Mouse (Mus musculus) adrenal gland, adult (tissue): ENCODE results near the gene Atp2a1.
A peak's percentile ranks its signal among the peaks of the same experiment; 100 is the strongest.

Experiments
- DNase-seq, 2 experiments: peaks; one replicate each; pipeline ENCODE4 v3.0.0; 2022 to 2023; ENCODE audit warnings: low spot score in 1 of 2; ENCODE audit not compliant: inconsistent age in 2 of 2

Atp2a1 gene

DNA sequence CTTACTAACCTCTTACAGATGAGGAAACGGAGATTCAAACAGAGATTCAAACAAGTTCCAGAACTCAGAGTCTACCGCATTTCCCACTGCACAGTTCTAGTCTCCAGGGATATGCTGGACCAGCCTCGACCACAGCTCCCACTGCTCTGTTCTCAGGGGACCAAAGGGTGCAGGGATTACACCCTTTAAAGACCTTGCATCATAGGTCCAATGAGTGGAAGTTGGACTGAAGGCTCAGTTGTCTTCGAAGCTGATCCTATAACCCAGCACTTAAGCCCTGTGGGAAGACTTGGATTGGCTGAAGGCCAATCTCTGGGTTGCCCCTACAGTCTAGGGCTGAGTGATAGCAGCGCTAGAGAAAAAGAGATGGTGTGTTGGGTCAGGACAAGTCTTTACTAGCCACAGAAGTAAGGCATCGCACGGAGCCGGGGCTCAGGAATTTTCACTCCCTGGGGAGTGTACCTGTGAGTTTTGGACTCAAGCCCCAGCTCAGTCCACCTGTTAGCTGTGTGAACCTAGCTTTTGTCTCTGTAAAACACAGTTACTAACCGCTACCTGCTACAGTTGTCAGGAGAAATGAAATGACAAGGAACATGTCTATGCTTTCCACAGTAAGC lies 10.7 kb upstream of the Atp2a1 start:
- DNase-seq, result no peak

DNA sequence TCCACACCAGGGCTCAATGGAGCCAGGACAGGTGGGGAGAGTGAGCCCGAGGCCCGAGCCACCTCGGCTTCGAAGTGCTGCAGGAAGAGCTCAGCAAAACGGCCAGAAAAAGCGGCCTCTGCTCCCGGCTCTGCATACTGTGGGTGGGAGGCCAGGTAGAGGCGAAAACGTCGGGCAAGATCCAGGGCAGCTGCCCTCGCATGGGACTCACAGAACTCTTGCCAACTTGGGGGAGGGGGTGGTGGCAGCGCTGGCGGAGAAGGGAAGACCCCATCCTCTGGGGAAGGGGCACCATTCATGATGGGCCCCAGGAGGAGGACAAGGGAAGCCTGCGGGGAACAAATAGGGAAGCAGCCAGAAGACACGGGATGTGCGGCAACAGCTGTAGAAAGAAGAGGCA lies 9.8 kb upstream of the Atp2a1 start:
- DNase-seq, result no peak

DNA sequence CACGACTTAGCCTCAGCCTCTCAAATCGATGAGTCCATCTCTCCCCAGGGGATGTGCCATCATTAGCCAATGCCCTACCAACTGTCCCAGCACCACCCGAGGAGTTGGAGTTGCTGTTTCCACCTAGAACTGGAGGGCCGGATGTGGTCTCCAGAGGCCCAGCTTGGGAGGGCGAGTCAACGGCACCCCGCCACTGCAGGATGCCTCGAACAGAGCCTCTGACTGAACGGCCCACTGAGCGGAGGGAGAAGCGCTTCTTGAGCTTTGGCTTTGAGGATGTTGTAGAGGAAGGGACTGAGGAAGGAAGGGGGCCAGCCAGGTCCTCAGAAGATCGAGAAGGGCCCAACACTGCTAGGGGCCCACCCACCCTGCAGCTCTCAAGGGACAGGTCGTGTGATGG lies 9.4 kb upstream of the Atp2a1 start:
- no peak for DNase-seq

DNA sequence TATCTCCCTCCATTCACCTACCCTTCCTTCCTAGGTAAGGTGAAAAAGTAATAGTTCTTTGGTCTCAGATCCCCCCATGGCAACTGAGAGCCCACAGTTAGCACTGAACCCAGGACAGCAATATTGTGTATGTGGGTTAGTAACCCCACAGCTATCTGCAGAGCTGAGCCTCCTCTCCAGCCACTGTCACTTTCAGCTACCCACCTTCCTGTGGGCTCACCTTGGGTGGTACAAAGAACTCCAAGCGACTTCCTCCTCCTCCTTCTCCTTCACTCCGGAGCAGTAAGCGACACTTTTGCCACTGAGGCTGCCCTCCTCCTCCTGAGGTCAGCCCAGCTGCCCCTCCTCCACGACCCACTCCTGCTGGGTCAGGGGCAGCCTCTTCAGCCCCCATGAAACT lies 8.9 kb upstream of the Atp2a1 start:
- DNase-seq, result no peak

DNA sequence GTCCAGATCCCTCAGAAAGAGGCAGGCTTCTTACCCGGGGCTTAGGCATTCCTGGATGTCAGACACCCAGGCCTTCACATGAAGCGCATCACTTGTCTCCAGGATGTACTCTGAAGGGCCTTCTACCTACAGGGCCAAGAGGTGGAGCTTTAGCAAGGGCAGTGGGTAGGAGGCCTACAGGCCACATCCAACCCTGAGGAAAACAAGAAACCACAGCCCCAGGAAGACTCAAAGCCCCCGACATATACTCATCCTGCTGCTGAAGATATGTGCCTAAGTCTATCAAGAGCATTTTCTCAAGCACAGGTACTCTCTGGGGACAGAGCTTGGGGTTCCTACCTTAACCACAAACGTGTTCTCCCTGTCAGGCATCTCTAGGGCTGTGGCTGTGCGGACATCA lies 8.5 kb upstream of the Atp2a1 start:
- DNase-seq, result no peak

DNA sequence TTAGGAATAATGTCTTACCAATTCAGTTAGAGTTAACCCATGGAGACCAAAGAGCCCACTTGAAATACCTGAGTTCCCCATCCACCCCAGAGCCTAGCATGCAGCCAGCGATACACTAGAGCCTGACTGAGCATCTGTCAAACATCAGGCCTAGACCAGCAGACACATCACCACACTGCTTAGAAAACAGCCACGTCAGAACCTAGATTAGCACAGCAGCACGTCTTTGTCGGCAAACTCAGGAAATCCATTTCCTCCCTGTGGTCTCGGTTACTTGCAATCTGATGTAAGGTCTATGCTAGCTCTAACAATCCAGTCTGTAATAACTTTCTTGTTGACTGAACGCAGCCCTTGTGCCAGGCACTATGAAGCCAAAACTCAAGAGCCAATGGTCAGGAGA lies 7.2 kb upstream of the Atp2a1 start:
- no peak for DNase-seq

DNA sequence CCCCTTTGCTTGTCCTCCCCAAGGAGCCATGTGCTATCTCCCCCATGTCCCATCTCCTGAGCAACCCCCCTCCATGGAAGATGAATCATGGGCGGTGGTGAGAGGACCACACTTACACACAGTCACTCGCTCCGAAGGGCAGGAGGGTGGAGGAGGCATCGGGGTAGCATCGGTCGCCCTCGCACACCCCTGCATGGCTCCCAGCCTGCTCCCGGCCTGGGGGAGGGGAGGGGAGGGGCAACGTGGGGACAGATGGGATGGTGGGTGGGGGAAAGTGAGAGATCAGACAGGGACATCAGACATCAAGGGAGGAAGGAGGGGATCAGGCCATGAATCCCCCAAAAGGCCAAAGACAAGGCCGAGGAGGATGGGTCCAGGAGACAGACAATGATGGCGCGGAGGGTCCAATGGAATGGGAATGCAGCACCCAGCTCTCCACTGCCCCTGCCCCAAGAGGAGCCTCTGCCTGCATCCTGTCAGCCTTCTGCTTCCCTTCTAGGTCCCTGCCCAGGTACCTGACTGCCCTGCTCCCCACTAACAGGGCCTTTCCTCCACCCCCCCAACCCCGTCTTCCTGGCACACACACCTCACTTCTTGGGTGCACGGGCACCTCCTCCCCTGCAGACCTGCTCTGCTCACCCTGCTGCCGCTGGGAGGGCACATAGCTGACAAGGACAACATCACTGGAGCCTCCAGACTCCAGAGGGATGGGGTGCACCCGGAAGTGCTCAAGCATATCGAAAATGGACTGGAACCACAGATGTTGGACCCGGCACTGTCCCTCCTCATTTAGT lies 5.1 kb upstream of the Atp2a1 start:
- no peak for DNase-seq

DNA sequence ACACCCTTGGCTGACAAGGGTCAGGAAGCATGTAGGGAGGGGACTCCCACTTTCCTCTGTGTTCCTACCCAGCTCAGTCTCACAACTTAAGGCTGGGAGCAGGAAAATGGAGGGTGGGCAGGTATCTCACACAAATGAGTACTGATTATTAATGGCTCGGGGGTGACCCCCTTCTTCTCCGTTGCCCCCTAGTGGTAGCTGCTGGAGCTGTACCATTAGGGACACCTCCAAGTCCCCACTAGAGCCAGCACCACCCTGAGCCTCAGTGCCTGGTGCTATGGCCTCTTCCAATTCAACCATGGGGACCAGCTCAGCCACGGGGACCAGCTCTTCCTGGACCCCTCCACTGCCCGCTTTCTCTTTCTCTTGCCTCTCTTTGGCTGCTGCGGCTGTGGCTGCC lies 4.4 kb upstream of the Atp2a1 start:
- DNase-seq, result peak; percentile 57 to 82

DNA sequence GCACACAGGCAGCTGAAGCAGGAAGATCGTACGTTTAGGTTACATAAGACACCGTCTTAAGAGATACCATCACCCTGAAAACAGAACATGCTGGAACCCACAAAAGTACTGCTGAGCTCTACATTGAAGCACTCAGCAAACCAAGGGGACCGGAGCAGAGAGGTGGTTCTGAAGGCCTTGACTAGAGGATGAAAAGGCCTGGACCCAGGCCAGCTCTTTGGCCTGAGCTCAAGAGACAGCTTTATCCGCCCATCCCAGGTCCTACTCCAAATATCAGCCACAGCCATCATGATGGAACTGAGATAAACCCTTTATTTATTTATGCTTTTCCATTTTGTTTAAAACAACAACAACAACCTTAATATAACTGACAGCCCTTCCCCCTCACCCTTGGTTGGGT lies 3.8 kb upstream of the Atp2a1 start:
- DNase-seq, result peak; percentile 60 to 72

DNA sequence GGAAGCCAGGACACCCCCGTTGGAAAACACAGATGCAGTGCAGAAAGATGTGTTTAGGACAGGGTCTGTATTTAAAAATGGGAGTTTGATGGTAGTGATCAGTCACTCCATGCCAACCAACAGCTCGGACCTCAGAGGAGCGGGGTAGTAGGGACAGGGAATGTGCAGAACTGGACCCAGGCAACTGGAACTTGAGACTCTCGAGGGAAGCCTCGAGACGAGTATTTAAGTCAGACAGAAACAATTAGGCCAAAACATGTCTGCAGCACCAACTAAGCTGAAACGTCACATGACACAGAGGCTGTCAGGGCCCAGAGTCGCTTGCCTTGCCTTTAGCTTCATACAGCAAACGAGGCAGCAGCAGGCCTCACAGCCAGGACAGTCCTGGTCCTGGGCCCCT lies 3.2 kb upstream of the Atp2a1 start:
- peak in 1 of 2 experiments; percentile 51 for DNase-seq

DNA sequence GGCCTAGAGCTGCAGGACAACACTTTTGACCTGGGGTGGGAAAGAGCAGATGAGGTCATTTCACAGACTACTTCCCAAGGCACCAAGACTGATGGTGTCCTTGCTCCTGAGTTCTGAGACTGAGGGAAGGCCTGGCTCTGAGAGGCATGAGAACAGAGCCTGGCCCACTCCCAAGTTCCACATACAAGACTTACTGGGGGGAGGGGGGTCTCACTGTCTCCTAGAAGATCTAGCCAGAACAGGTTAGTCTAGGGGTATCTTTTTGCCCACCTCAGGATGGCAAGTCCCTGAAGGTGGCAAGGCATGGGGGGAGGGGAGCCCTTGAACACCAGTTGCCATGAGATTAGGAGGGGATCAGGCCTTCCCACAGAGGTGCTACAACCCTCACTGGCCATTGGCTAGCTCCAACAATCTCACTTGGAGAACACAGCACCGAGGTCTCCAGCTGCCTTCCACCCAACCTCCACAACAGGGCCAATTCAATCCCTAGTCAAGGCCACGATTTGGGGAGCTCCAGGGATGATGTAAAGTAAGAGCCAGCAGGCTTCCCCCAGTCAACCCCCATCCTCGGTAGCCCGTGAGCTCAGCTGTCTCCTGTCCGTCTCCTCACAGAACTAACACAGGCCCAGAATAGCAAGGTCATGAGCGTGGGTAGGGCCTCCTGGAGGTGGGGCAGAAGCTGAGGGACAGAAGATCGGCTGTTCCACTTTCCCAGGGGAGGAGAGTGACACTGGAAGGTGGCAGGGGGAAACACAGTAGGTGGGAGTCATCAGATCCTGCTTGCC lies 2.5 kb upstream of the Atp2a1 start:
- peak; percentile 73 to 84 for DNase-seq

DNA sequence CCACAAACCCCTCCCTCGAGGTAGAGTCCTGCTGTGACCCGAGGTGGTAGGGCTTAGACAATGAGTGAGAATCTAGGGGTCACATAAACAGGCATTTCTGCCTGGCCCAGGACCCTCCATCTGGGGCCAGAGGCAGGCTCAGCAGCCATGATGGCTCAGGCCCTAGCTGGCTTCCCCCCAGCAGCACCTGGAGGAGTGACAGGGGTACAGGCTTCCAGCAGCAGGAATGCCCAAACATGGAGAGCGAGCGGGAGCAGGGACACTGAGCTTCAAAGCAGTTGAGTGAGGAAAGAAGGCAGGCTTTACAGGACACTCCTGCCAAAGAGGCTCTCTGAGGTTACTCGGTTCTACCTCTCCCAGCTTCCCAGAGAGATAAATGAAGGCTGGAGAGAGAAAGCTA lies 1.9 kb upstream of the Atp2a1 start:
- DNase-seq, result no peak

DNA sequence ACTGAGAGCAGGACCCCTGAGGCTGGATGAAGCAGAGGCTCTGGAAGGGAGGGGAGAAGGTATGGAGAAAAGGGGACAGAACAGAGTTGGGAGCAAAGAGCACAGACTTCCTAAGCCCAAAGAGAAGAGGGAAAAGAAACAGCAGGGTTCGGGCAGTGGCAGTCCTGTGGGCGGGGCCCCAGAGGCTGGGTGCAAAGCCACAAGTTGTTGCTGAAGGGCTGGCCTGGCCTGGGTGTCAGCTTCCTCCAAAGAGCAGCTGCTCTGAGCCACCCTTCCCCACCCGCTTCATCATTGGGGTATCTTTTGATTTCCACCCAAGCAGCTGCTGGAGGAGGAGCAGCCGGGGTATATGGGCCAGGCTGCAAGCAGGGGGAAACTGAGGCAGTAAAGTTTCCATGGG lies 1.2 kb upstream of the Atp2a1 start:
- DNase-seq, result no peak

DNA sequence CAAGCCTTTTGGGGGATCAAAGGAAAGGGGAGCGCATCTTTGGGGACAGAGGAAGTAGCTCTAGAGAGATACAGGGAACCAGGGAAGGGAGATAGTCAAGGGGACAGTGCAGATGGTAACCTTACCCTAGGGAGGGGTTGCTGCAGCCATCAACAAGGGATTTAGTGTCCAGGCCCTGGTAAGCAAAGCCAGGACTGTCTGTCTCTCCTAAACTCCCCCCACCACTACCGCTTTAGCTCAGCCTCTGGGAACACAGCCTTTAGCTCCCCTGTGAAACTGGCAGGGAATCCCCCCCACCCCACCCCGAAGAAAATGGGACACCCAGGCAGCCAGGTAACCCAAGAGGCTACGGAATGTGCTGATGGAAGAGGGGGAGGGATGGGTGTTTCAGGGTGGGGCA lies 639 bp upstream of the Atp2a1 start:
- DNase-seq, result no peak

DNA sequence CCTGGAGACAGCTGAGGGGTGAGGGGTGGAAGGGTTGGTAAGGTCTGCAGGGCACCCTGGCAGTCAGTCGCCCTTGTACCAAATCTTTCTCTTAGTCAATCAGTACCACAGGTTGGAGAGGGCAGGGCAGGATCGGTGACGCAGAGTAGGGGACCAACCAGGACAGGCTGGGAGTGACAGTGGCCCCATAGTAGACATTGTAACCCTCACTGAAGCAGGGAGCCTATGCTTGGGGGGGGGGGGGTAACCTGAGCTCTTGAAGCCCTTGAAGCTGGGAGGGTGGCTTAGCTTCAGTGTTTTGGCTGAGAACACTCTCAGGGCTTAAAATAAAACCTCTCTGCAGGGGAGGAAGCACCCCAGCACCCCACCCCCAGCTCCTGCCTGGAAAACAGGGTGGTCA lies 1.3 kb downstream of the Atp2a1 start:
- DNase-seq, result no peak

DNA sequence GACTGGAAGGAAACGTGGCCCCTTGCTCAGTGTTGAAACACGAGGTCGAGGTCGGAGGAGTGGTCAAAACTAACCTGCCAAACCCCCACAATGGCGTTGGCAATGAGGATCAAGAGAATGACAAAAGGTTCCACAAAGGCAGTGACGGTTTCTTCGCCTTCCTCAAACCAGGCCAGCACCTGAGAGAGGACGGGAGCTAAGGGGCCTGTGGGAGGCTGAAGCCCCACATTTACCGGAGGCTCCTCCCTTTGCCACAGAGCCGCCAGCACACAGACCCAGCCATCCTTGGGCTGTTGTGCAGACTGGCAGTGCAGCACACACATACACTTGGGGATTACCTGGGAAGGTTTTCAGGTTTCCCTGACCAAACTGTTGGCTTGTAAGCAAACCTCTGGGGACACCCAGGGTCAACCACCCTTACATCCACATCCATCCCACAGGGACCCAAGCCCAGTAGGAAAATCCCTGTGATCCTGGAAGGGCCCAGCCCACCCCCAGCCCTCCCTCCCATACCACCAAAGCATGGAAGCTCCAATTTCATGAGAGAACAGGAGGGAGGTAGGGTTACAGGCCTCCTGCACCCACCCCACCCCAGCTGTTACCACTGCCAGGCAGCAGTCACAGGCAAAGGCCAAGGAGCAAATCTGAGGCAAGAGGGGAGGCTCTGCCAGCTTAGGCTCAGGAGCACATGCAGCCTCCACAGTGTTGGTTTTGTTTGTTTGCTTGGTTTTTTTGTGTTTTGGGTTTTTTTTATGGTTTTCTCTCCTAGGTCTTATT lies 2.1 kb downstream of the Atp2a1 start:
- no peak for DNase-seq

DNA sequence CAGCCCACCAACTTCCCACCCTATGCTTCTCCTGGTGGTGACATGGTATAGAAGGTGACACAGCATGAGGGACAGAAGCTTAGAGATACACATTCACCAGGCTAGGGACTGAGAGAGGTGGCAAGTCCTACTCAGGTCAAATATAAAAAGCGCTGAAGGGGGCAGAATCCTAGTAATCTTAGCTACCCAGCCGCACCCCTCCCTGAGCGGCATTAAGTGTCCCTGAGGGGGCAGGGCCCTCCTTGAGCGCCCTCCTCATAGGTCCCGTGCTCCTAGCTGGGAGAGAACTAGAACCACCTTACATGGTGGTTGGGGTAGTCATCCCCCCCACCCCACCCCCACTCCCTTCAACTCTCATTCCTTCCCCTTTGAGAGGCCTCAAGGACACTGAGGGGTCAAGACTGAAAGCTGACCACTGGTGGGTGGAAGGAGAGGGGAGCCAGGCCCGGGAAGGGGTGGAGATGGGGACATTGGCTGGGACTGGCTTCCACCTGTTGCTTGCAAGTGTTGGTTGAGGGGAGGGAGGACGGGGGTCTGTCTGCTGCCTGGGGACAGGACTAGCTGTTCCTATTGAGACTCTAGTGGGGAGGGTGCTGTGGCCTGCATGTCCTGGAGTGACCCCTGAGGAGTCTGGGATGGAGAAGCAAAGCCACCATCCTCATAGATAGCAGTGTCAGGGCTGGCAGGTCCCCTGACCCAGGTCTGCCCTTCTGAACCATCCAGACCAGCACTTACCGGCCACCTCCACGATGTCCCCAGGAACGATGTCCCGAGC lies 3.9 kb downstream of the Atp2a1 start:
- no peak for DNase-seq

DNA sequence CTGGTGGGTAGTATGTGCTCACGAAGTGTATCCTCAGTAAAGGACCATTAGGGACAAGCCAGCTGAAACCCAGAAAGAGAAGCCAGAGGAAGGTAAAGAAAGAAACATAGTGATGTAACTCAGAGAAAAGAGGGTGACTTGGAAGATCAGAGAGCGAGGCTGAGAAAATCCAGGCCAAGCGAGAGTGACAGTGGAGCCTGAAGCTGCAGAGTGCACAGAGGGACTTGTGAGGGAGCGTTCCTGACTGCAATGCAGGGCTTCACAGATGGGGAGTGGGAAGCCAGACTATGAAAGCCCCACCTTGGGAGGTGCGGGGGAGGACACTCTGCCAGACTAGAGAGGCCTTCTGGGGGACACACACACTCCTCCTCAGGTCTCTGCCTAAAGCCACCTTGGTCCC lies 4.7 kb downstream of the Atp2a1 start:
- DNase-seq, result no peak

DNA sequence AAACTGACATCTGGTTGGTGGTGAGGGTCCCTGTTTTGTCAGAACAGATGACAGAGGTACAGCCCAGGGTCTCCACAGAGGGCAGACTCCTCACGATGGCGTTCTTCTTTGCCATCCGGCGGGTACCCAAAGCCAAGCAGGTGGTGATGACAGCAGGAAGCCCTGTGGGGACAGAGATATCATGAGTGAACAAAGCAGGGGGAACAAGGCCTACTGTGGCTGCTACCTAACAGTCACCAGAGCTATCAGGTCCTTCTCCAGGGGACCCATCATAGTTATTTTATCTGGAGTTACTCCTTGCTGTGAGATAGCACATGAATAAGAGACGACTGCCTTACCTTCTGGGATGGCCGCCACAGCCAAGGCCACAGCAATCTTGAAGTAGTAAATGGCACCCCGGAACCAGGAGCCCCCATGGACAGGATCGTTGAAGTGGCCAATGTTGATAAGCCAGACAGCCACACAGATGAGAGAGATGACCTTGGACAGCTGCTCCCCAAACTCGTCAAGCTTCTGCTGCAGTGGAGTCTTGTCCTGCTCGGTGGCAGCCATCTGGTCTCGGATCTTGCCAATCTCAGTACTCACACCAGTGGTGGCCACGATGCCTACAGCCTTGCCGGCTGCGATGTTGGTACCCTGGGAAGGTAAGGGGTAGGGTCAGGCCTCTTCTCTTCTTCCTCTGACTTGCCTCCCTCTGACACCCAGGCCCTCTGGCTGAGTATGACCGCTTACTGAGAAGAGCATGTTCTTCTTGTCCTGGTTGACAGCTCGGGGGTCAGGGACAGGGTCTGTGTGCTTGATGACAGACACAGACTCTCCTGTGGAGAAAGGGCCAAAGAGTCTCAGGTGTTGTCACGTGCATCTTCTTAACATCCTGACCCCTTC lies 6.3 kb downstream of the Atp2a1 start:
- DNase-seq, result no peak

DNA sequence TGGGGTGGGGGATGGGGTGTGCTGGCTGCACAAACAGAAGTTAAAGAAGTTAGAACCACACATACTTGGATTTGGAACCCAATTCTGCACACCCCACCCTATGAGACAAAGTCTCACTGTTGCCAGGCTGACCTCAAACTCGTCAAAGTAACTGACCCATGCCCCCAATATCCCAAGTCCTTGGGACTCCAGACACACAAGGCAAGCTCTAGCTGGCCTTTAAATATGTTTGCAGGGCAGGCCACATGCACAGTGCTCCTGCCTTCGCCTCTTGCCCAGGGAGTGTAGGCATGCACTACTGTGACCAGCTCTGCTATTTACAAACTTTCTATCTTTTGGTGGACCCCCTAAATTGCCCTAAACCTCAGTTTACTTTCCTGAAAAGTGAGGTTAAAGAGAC lies 7.7 kb downstream of the Atp2a1 start:
- no peak for DNase-seq
